Mouse (Mus musculus): ENCODE data around the gene Pabpn1.

GRCm38 (mm10) chr14:54866268-54866667, 26.0 kb upstream of the Pabpn1 start:
- TF ChIP-seq CTCF (IDR thresholded peaks at IDR 0.05; ENCODE audit: borderline replicate concordance, control insufficient read depth, extremely low read depth, insufficient read depth, low read length, poor library complexity), result no peak
- TF ChIP-seq POLR2A (IDR thresholded peaks at IDR 0.05; ENCODE audit: control insufficient read depth, extremely low read depth, insufficient read depth, low read length, poor library complexity), result no peak

All from thymus, adult 2 months (tissue).